Comparison of ENCODE assay signal across 8 mouse cellular contexts in genomic region chr7:144553237-144554122, GRCm38 (mm10). TPM values are rescaled to one million over a fixed set of nuclear protein-coding genes. Genes with fewer than 3 reads are reported as not detected.
DNase-seq lines count a peak whose midpoint lies in the region; ATAC-seq lines count a peak whose summit lies in the region.

Gene Ppfia1, minus strand, starts transcription at chr7:144553729.

- H3K27me3 ChIP-seq in hindbrain, embryonic 12.5 days: peaks cover 13% of the 10 kb centered on the region

- H3K9me3 ChIP-seq in hindbrain, embryonic 12.5 days (replicated peaks): no peaks in the 10 kb centered on the region

- H3K4me2 ChIP-seq in hindbrain, embryonic 12.5 days (replicated peaks): peak within 1 kb of the TSS; percentile 83

- under 1% methylated on average over 95 of the region's 97 CpGs for WGBS in hindbrain, embryonic 12.5 days

- H3K4me3 ChIP-seq in hindbrain, embryonic 12.5 days: peak within 1 kb of the TSS; percentile 83

- peaks cover 26% of the 10 kb centered on the region for H3K36me3 ChIP-seq in hindbrain, embryonic 12.5 days

- DNase-seq in NIH3T3 (ENCODE audit: low read depth): peak; percentile 97
- peak; percentile 100 for DNase-seq in cerebellum, postnatal 10 days
- peak; percentile 96 to 98 for DNase-seq in frontal cortex, postnatal 10 days (ENCODE audit: low spot score in 2 of 2)
- peak; percentile 95 to 97 for DNase-seq in layer of hippocampus, postnatal 14 days (ENCODE audit: low spot score in 2 of 2)
- DNase-seq in lung, postnatal 14 days: peak; percentile 99
- peak; percentile 93 for DNase-seq in retina, adult 2 months (ENCODE audit: low read depth, low spot score)
- DNase-seq in thymus, postnatal 36 days: peak; percentile 99

- peak; percentile 93 for ATAC-seq in hindbrain, embryonic 12.5 days (ENCODE audit: low FRiP score)

- H3K9ac ChIP-seq in hindbrain, embryonic 12.5 days: peak within 1 kb of the TSS; percentile 96

- H3K4me1 ChIP-seq in hindbrain, embryonic 12.5 days: peaks cover 26% of the 10 kb centered on the region

- peak within 1 kb of the TSS; percentile 50; the same call in 1 of the 2 replicates for H3K27ac ChIP-seq in hindbrain, embryonic 12.5 days

RNA-seq across cellular contexts. Expression of gene Ppfia1, which starts in this region (rescaled TPM):
- polyA plus RNA-seq in hindbrain, embryonic 12.5 days (2016; fragmentation: Nextera tagmentation; extraction: Ambion mirVana): 48.9 and 49.0 TPM in 2 replicates
- 10 to 100 TPM; 37.8 to 37.9 TPM for total RNA-seq in layer of hippocampus, postnatal 14 days (2021)

Comparison
In these comparisons a context has a peak if more than half of its experiments do, and no peak if none do; other contexts are left out.
1. Peak in every context shown above with its lines: DNase-seq, ATAC-seq, H3K4me3 ChIP-seq and H3K27ac ChIP-seq.